Mouse (Mus musculus) intestine, embryonic 16.5 days (tissue): ENCODE measurements around the gene Olah. TPM values are rescaled to one million over a fixed set of nuclear protein-coding genes. Genes with fewer than 3 reads are reported as not detected.
"Not testable (repeated sequence)": the region's sequence is repeated elsewhere in the genome, so short reads cannot be mapped to it uniquely, and the experiment has no call there.

Experiments used
- ATAC-seq: fragments of 200-750 bp; cut with Nextera tagmentation; 2 replicates; pipeline ENCODE4 v1.8.0; 2017; ENCODE audit warnings: moderate TSS enrichment, moderate library complexity
- H3K27ac ChIP-seq: fragments of 300-500 bp; sonication (generic); 2 replicates; pipeline ENCODE4 v1.5.1; 2014; ENCODE audit warnings: mild to moderate bottlenecking, low read length
- H3K27me3 ChIP-seq: fragments of 300-500 bp; sonication (generic); replicated peaks from 2 replicates; pipeline ENCODE4 v1.6.1; 2014; ENCODE audit warnings: low read length, control low read depth, mixed read lengths; ENCODE audit not compliant: control insufficient read depth, insufficient read depth
- H3K36me3 ChIP-seq: fragments of 300-500 bp; sonication (generic); 2 replicates; pipeline ENCODE4 v1.6.1; 2014; ENCODE audit warnings: low read length, control low read depth; ENCODE audit not compliant: control insufficient read depth, insufficient read depth
- H3K4me1 ChIP-seq: fragments of 300-500 bp; sonication (generic); 2 replicates; pipeline ENCODE4 v1.6.1; 2014; ENCODE audit warnings: low read length, control low read depth, mixed read lengths; ENCODE audit not compliant: control insufficient read depth, insufficient read depth
- H3K4me2 ChIP-seq: fragments of 300-500 bp; sonication (generic); 2 replicates; pipeline ENCODE4 v1.6.1; 2014; ENCODE audit warnings: low read depth, low read length, control low read depth
- H3K4me3 ChIP-seq: fragments of 300-500 bp; sonication (generic); 2 replicates; pipeline ENCODE4 v1.5.1; 2014; ENCODE audit warnings: mild to moderate bottlenecking, low read length
- H3K9ac ChIP-seq: fragments of 300-500 bp; sonication (generic); 2 replicates; pipeline ENCODE4 v1.6.1; 2014; ENCODE audit warnings: low read depth, low read length
- H3K9me3 ChIP-seq: fragments of 300-500 bp; sonication (generic); 2 replicates; pipeline ENCODE4 v1.6.1; 2016; ENCODE audit warnings: low read length, control low read depth; ENCODE audit not compliant: control insufficient read depth
- WGBS: fragments of 180-500 bp; shearing (Covaris S2); extraction: QIAGEN DNeasy Blood & Tissue Kit; methylation state at CpG from one replicate; pipeline ENCODE4 v1.1.7; 2014; 5-methylcytosine and 5-hydroxymethylcytosine counted together
- polyA plus RNA-seq: library from polyadenylated mRNA; unstranded; fragments of >200 nt; fragmentation: Nextera tagmentation; extraction: Ambion mirVana; gene quantifications from 2 replicates; pipeline ENCODE4 v1.2.1, GENCODE M21; 2015

Olah gene
- polyA plus RNA-seq: not detected in 2 replicates

- ATAC-seq, H3K4me1 ChIP-seq, H3K36me3 ChIP-seq, H3K27me3 ChIP-seq, H3K9ac ChIP-seq, H3K4me3 ChIP-seq, H3K4me2 ChIP-seq, H3K27ac ChIP-seq, H3K9me3 ChIP-seq: not testable (repeated sequence)
- WGBS: 63% methylated on average over 10 of the region's 10 CpGs
Observed at GRCm38 (mm10) chr2:3397110-3397509, at the start of gene Olah. Gene Olah (minus strand): TSS chr2:3397210.

- 82% methylated on average over 4 of the region's 4 CpGs for WGBS
- H3K27me3 ChIP-seq: no peaks in the 10 kb centered on the region
Observed at GRCm38 (mm10) chr2:3445984-3446383, 49.0 kb upstream of the Olah start.

GRCm38 (mm10) chr2:3444206-3444605 is 47.2 kb upstream of the Olah start:
- Histone ChIP-seq H3K27ac (no peak overlapping the region), H3K9me3 (no peaks in the 10 kb centered on the region), H3K9ac (no peak overlapping the region), H3K4me3 (no peak overlapping the region), H3K4me1 (no peaks in the 10 kb centered on the region), H3K4me2 (no peak overlapping the region), H3K27me3 (no peaks in the 10 kb centered on the region), H3K36me3 (0 out of 2 replicates have a peak, but pooled peaks cover 3% of the 10 kb centered on the region)
- no peak for ATAC-seq
- 65% methylated on average over 7 of the region's 7 CpGs for WGBS

More at GRCm38 (mm10) chr2:3445984-3446383, 49.0 kb upstream of the Olah start:
- H3K9ac ChIP-seq: no peak overlapping the region
- no peaks in the 10 kb centered on the region for H3K9me3 ChIP-seq
- H3K4me3 ChIP-seq: no peak overlapping the region
- no peak overlapping the region for H3K4me2 ChIP-seq
- H3K36me3 ChIP-seq: 0 out of 2 replicates have a peak, but pooled peaks cover 3% of the 10 kb centered on the region
- no peak overlapping the region for H3K27ac ChIP-seq
- H3K4me1 ChIP-seq: no peaks in the 10 kb centered on the region
- ATAC-seq: no peak

GRCm38 (mm10) chr2:3437956-3438355 is 40.9 kb upstream of the Olah start:
- H3K4me2 ChIP-seq: no peak overlapping the region
- H3K9me3 ChIP-seq: no peaks in the 10 kb centered on the region
- H3K4me1 ChIP-seq: no peaks in the 10 kb centered on the region
- no peaks in the 10 kb centered on the region for H3K36me3 ChIP-seq
- WGBS: 69% methylated on average over 7 of the region's 7 CpGs
- H3K9ac ChIP-seq: no peak overlapping the region
- ATAC-seq: no peak
- H3K4me3 ChIP-seq: no peak overlapping the region
- H3K27me3 ChIP-seq: no peaks in the 10 kb centered on the region
- no peak overlapping the region for H3K27ac ChIP-seq

- ATAC-seq: no peak
- Histone ChIP-seq H3K4me1 (no peaks in the 10 kb centered on the region), H3K36me3 (no peaks in the 10 kb centered on the region), H3K27me3 (no peaks in the 10 kb centered on the region), H3K27ac (no peak overlapping the region), H3K4me2 (no peak overlapping the region), H3K9me3 (no peaks in the 10 kb centered on the region), H3K4me3 (no peak overlapping the region), H3K9ac (no peak overlapping the region)
- 86% methylated on average over 6 of the region's 6 CpGs for WGBS
Observed at GRCm38 (mm10) chr2:3435369-3436061, 38.5 kb upstream of the Olah start.

- WGBS: 84% methylated on average over 9 of the region's 9 CpGs
- no peak overlapping the region for H3K27ac ChIP-seq
- no peak overlapping the region for H3K4me3 ChIP-seq
- no peaks in the 10 kb centered on the region for H3K4me1 ChIP-seq
- H3K4me2 ChIP-seq: no peak overlapping the region
- H3K9me3 ChIP-seq: no peaks in the 10 kb centered on the region
- no peak overlapping the region for H3K9ac ChIP-seq
- no peak for ATAC-seq
- H3K36me3 ChIP-seq: no peaks in the 10 kb centered on the region
- H3K27me3 ChIP-seq: no peaks in the 10 kb centered on the region
Observed at GRCm38 (mm10) chr2:3430956-3431355, 33.9 kb upstream of the Olah start.

- H3K4me3 ChIP-seq: peak overlapping the region; percentile 67
- WGBS: 3% methylated on average over 9 of the region's 10 CpGs
- H3K27ac ChIP-seq: no peak overlapping the region
- peak overlapping the region; percentile 70 for H3K9ac ChIP-seq
- no peaks in the 10 kb centered on the region; the same call in 1 of the 2 replicates for H3K27me3 ChIP-seq
- H3K36me3 ChIP-seq: no peaks in the 10 kb centered on the region
- ATAC-seq: no peak; the same call in 1 of the 2 replicates
- H3K4me2 ChIP-seq: peak overlapping the region; percentile 83
- 0 out of 2 replicates have a peak, but pooled peaks cover 9% of the 10 kb centered on the region for H3K4me1 ChIP-seq
- no peaks in the 10 kb centered on the region for H3K9me3 ChIP-seq
Observed at GRCm38 (mm10) chr2:3424579-3424910, 27.5 kb upstream of the Olah start.

- Histone ChIP-seq H3K9me3 (no peaks in the 10 kb centered on the region), H3K36me3 (no peaks in the 10 kb centered on the region), H3K4me2 (peak within 1 kb of the TSS; percentile 83), H3K27ac (no peak within 1 kb of the TSS), H3K9ac (peak within 1 kb of the TSS; percentile 70), H3K4me1 (0 out of 2 replicates have a peak, but pooled peaks cover 9% of the 10 kb centered on the region), H3K4me3 (peak within 1 kb of the TSS; percentile 67), H3K27me3 (no peaks in the 10 kb centered on the region; the same call in 1 of the 2 replicates)
- peak; percentile 99 for ATAC-seq
- WGBS: 1% methylated on average over 29 of the region's 29 CpGs
Observed at GRCm38 (mm10) chr2:3423841-3424578, 27.0 kb upstream of the Olah start, which contains the start of gene Dclre1c. Gene Dclre1c (plus strand): TSS chr2:3424131.

- ATAC-seq: no peak
- Histone ChIP-seq H3K27me3 (no peaks in the 10 kb centered on the region; the same call in 1 of the 2 replicates), H3K4me3 (no peak within 1 kb of the TSS), H3K4me2 (peak within 1 kb of the TSS; percentile 83; the same call in 1 of the 2 replicates), H3K9me3 (no peaks in the 10 kb centered on the region), H3K27ac (no peak within 1 kb of the TSS), H3K36me3 (no peaks in the 10 kb centered on the region), H3K9ac (no peak within 1 kb of the TSS), H3K4me1 (0 out of 2 replicates have a peak, but pooled peaks cover 9% of the 10 kb centered on the region)
- 67% methylated on average over 3 of the region's 3 CpGs for WGBS
Observed at GRCm38 (mm10) chr2:3422548-3422947, 25.5 kb upstream of the Olah start, which contains the start of gene Meig1. Gene Meig1 (minus strand): TSS chr2:3422648.
